Mouse (Mus musculus) brain, embryonic 14.5 days (tissue): Measurements from ENCODE around the gene Uchl5.

Experiments
- CTCF ChIP-seq: fragments of 200-500 bp; IDR thresholded peaks from 2 replicates; pipeline ENCODE4 v1.5.1; 2012; ENCODE audit warnings: inconsistent platforms, mild to moderate bottlenecking, moderate library complexity, borderline replicate concordance; ENCODE audit not compliant: insufficient read depth, insufficient read length; ENCODE audit errors: extremely low read depth
- POLR2A ChIP-seq: fragments of 200-500 bp; IDR thresholded peaks from 2 replicates; pipeline ENCODE4 v1.6.1; 2012; ENCODE audit warnings: mild to moderate bottlenecking, inconsistent platforms, borderline replicate concordance; ENCODE audit not compliant: poor library complexity, insufficient read depth, insufficient read length, severe bottlenecking; ENCODE audit errors: extremely low read depth

DNA sequence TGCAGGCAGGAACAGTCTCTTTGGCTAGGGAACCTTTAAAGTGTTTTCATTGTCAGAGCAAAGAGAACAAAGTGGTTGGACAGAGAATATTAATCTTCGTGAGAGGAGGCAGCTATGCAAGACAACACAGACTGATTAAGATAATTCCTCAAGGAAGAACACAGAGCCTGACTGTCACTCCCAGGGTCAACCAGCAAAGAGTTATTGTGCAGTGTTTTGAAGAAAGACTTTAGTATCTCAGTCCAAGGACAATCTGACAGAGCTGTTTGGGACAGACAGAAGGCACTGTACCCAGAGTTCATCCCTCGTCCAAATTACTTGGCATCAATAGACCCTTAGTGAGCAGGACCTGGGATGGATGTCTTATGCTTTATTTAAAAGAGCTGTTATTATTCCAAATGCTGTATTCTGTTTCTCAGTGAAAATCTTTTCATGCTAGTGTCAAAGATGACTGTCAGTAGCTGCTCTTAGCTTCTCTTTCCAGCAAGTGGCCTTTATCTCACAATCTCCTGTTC is 61.9 kb downstream of the Uchl5 start:
- TF ChIP-seq CTCF (no peak), POLR2A (no peak)
